Mouse (Mus musculus) heart, postnatal 0 days (tissue): ENCODE results near the gene Hist2h2aa2. TPM values are rescaled to one million over a fixed set of nuclear protein-coding genes. Genes with fewer than 3 reads are reported as not detected.
A peak's percentile ranks its signal among the peaks of the same experiment; 100 is the strongest.
"Not testable (repeated sequence)": the region's sequence is repeated elsewhere in the genome, so short reads cannot be mapped to it uniquely, and the experiment has no call there.

Experiments
- ATAC-seq: fragments of 200-750 bp; cut with Nextera tagmentation; 2 replicates; pipeline ENCODE4 v1.8.0; 2017; ENCODE audit warnings: low read depth, moderate number of reproducible peaks, moderate library complexity; ENCODE audit not compliant: insufficient read depth
- DNase-seq: peaks from one replicate; pipeline ENCODE4 v3.0.0-alpha.2; 2016; ENCODE audit warnings: low spot score
- H3K27ac ChIP-seq: fragments of 300-500 bp; sonication (generic); 2 replicates; pipeline ENCODE4 v1.5.1; 2014; ENCODE audit warnings: low read depth, mild to moderate bottlenecking
- H3K27me3 ChIP-seq: fragments of 300-500 bp; sonication (generic); 2 replicates; pipeline ENCODE4 v1.6.1; 2014; ENCODE audit warnings: low read length, mixed read lengths; ENCODE audit not compliant: control insufficient read depth, insufficient read depth
- H3K36me3 ChIP-seq: fragments of 300-500 bp; sonication (generic); replicated peaks from 2 replicates; pipeline ENCODE4 v1.6.1; 2014; ENCODE audit warnings: low read length, mixed read lengths; ENCODE audit not compliant: control insufficient read depth, insufficient read depth
- H3K4me1 ChIP-seq: fragments of 300-500 bp; sonication (generic); 2 replicates; pipeline ENCODE4 v1.6.1; 2014; ENCODE audit warnings: antibody characterized with exemption; ENCODE audit not compliant: control insufficient read depth, insufficient read depth
- H3K4me2 ChIP-seq: fragments of 300-500 bp; sonication (generic); 2 replicates; pipeline ENCODE4 v1.6.1; 2014; ENCODE audit warnings: low read depth, mild to moderate bottlenecking, low read length, moderate library complexity
- H3K4me3 ChIP-seq: fragments of 300-500 bp; sonication (generic); 2 replicates; pipeline ENCODE4 v1.5.1; 2014; ENCODE audit warnings: low read depth, low read length
- H3K9ac ChIP-seq: fragments of 300-500 bp; sonication (generic); replicated peaks from 2 replicates; pipeline ENCODE4 v1.6.1; 2014; ENCODE audit warnings: low read depth, low read length, mixed read lengths
- H3K9me3 ChIP-seq: fragments of 300-500 bp; sonication (generic); replicated peaks from 2 replicates; pipeline ENCODE4 v1.6.1; 2016; ENCODE audit warnings: low read length; ENCODE audit not compliant: control insufficient read depth
- CTCF ChIP-seq: IDR thresholded peaks from 2 replicates; pipeline ENCODE4 v1.5.1; 2016; ENCODE audit warnings: antibody characterized with exemption, control low read depth, low read depth
- EP300 ChIP-seq: IDR thresholded peaks from 2 replicates; pipeline ENCODE4 v1.6.1; 2016; ENCODE audit warnings: antibody characterized with exemption, low read depth
- WGBS: fragments of 180-500 bp; shearing (Covaris S2); extraction: QIAGEN DNeasy Blood & Tissue Kit; methylation state at CpG from one replicate; pipeline ENCODE4 v1.1.7; 2014; 5-methylcytosine and 5-hydroxymethylcytosine counted together
- polyA plus RNA-seq: library from polyadenylated mRNA; unstranded; fragments of >200 nt; fragmentation: Nextera tagmentation; extraction: Ambion mirVana; gene quantifications from 2 replicates; pipeline ENCODE4 v1.2.1, GENCODE M21; 2015
- total RNA-seq: library from RNA; depleted of rRNA; stranded (reverse); fragments of >200 nt; gene quantifications from 2 replicates; pipeline ENCODE4 v1.2.3, GENCODE M21; 2014; ENCODE audit warnings: low replicate concordance; rRNA removed

Hist2h2aa2 gene
- total RNA-seq = 1,879 and 2,872 TPM in 2 replicates
- 101 and 115 TPM in 2 replicates for polyA plus RNA-seq

DNA sequence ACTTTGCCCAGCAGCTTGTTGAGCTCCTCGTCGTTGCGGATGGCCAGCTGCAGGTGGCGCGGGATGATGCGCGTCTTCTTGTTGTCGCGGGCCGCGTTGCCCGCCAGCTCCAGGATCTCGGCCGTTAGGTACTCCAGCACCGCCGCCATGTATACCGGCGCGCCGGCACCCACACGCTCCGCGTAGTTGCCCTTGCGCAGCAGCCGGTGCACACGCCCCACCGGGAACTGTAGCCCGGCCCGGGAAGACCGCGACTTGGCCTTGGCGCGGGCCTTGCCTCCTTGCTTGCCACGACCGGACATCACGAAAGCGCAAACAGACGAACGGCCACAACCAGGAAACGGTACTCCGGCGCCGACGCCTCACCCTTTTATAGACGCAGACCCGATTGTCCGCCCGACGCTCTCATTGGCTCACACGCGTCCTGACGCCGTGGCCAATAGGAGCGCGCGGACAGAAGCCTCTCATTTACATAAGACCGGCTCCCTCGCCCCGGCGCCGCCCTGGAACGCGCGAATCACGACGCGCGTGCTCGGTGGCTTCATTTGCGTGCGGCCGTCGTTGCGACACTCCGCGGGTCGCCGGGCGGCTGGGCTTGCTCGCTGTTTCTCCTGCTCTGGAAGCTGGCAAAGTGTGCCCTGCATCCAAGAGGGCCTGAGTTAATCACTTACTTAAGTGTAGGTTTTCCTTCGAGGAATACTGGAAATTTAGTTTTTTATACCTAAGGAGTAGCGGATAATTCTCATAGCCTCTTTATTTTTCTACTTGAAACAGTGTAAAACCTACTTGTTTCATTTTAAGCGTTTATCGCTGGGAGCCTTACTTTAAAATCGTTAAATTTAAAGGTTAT lies at the start of gene Hist2h2aa2:
TSS of gene Hist2h2aa2 (minus strand) at position 328 of the 850 bp plus-strand sequence.
- ATAC-seq = peak; percentile 80

DNA sequence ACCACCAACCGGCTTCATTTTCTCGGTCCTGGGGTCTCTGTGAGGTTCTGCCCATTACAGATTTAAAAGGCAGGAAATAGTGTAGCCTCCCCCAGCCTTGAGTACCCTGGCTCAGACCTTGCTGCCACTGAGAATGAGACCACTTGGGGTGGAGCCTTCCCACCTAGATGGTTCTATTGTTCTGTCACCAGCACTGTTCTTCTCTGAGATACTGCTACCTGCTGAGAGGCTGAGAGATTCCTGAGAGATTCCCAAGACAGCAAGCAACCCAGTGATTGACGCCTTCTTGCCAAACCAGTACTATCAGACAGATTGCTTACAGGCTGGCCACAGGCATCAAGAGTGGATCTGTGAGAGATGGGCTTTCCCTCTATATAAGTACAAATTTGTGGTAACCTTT lies 49.1 kb upstream of the Hist2h2aa2 start:
- Histone ChIP-seq H3K4me3 (no peak overlapping the region), H3K27me3 (peaks cover 9% of the 10 kb centered on the region; the same call in 1 of the 2 replicates), H3K36me3 (no peaks in the 10 kb centered on the region), H3K9ac (no peak overlapping the region), H3K4me1 (no peaks in the 10 kb centered on the region), H3K4me2 (no peak overlapping the region), H3K9me3 (no peaks in the 10 kb centered on the region), H3K27ac (no peak overlapping the region)
- ATAC-seq (no peak), DNase-seq (no peak)
- TF ChIP-seq CTCF (no peak), EP300 (no peak)
- WGBS = 72% methylated on average over 3 of the region's 3 CpGs

More for the DNA sequence above, at the start of gene Hist2h2aa2:
- not testable (repeated sequence) for H3K9me3 ChIP-seq, H3K36me3 ChIP-seq, H3K27me3 ChIP-seq
- DNase-seq = peak; percentile 82
- 7% methylated on average over 17 of the region's 85 CpGs for whole genome bisulfite sequencing
- H3K4me2 ChIP-seq = peak within 1 kb of the TSS; percentile 53; the same call in 1 of the 2 replicates
- H3K4me1 ChIP-seq = peaks cover 30% of the 10 kb centered on the region
- H3K27ac ChIP-seq = peak within 1 kb of the TSS; percentile 85
- H3K4me3 ChIP-seq = peak within 1 kb of the TSS; percentile 35
- H3K9ac ChIP-seq = peak within 1 kb of the TSS; percentile 37

DNA sequence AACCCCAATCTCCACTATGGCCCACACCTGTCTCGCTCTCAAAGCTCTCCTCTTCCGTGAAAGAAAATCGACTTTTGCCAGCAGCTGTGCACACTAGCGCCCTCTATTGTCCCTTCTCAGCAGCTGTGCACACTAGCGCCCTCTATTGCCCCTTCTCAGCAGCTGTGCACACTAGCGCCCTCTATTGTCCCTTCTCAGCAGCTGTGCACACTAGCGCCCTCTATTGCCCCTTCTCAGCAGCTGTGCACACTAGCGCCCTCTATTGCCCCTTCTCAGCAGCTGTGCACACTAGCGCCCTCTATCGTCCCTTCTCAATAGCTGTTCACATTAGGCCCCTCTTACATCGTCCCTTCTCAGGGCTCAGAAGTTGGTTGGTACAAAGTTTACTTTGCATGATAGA lies 47.3 kb upstream of the Hist2h2aa2 start:
- H3K4me3 ChIP-seq, H3K9me3 ChIP-seq, H3K4me1 ChIP-seq, H3K4me2 ChIP-seq, DNase-seq, ATAC-seq, H3K9ac ChIP-seq, H3K27ac ChIP-seq, H3K36me3 ChIP-seq: not testable (repeated sequence)
- TF ChIP-seq CTCF = peak; percentile 76
- peaks cover 18% of the 10 kb centered on the region for H3K27me3 ChIP-seq
- WGBS = 86% methylated on average over 11 of the region's 11 CpGs

DNA sequence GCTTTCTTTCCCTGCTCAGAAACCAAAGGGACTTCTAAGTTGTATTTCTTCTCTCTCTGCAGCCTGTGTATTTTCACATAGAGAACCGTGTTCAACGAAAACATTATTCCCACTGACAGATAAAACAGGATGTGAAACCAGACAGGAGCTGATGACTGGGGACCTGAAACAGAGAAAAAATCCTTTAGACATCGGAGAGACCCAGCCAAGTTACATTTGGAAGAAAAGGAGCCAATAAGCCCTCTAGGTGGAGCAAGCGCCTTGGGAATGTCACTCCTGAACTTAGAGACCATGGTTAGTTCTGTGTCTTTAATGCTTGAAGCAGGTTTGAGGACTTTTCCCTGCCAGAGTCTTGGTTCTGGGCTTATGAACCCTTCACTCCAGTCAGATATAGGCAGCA lies 44.4 kb upstream of the Hist2h2aa2 start:
- peaks cover 18% of the 10 kb centered on the region for H3K27me3 ChIP-seq
- H3K9me3 ChIP-seq = no peaks in the 10 kb centered on the region
- TF ChIP-seq CTCF (peak; percentile 51), EP300 (no peak)
- ATAC-seq (no peak), DNase-seq (peak; percentile 33)
- H3K4me3 ChIP-seq = no peak overlapping the region
- H3K36me3 ChIP-seq = no peaks in the 10 kb centered on the region
- 11% methylated on average over 4 of the region's 4 CpGs for WGBS
- H3K4me1 ChIP-seq = no peaks in the 10 kb centered on the region
- H3K4me2 ChIP-seq = peak overlapping the region; percentile 12; the same call in 1 of the 2 replicates
- no peak overlapping the region for H3K9ac ChIP-seq
- no peak overlapping the region for H3K27ac ChIP-seq

DNA sequence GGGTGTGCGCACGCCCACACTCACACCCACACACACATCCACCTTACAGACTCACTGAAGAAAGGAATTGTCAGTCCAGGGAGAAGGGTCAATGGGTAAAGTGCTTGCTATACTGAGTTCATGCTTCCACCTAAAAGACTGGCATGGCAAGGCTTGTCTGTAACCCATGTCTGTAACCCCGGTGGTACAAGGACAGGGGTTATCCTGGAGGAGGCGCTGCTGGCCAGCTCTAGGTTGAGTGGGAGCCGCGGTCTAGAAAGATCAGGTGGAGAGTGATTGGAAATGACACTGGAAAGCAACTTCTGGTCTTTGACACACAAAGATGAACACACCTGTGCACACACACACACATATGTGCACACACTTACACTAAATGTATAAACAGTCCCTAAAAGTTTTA lies 40.6 kb upstream of the Hist2h2aa2 start:
- Histone ChIP-seq H3K36me3 (no peaks in the 10 kb centered on the region), H3K9ac (no peak overlapping the region), H3K4me2 (no peak overlapping the region), H3K27me3 (peaks cover 18% of the 10 kb centered on the region), H3K27ac (no peak overlapping the region), H3K9me3 (no peaks in the 10 kb centered on the region), H3K4me3 (no peak overlapping the region), H3K4me1 (no peaks in the 10 kb centered on the region)
- no peak for DNase-seq
- no peak for ATAC-seq
- WGBS = 62% methylated on average over 6 of the region's 6 CpGs
- TF ChIP-seq EP300 (no peak), CTCF (no peak)
